Mouse (Mus musculus): ENCODE results near the gene Maco1.

GRCm38 (mm10) chr4:134869815-134870375 is 16.8 kb upstream of the Maco1 start:
- TF ChIP-seq CTCF (IDR thresholded peaks at IDR 0.05; ENCODE audit: borderline replicate concordance, insufficient read depth, low read depth, low read length) (no peak), POLR2A (IDR thresholded peaks at IDR 0.05; ENCODE audit: borderline replicate concordance, insufficient read depth, low read length) (no peak)

All from cerebellum, adult 2 months (tissue).